9 mouse cellular contexts compared by ENCODE assay signal in the genomic region with DNA sequence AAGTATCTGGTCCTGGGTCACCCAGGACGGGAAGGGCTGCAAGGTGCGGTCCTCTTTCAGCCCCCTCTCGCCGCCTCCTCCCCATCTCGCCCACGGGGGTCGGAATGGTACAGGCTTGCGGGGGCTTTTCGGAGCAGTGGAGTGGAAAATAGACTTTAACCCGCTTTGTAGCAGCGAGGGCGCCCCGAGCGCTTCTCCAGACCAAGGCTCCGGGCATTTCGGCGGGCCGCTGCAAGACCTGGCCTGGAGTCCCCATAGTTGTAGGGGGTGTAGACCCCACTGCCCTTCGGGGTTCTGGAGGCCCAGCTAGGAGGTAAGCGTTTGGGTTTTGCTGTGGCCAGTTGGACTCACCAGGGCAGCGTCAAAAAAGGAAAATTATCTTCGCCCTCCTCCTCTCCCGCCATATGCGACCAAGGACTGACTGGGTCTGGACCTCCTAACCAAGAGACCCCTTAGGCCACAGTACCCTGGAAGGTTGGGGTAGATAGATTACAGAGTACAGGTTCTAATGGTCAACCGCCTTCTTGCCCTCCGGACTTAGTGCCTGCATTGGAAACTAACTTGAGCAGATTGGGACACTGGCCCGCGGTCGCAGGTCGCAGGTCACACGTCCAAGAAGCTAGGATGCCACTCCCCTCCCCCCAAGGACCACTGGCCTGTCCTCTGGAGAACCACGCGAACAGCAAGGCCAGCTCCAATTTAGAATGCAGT. TPM values are rescaled to one million over a fixed set of nuclear protein-coding genes. Genes with fewer than 3 reads are reported as not detected.
DNase-seq lines count a peak whose midpoint lies in the region; ATAC-seq and TF ChIP-seq lines count a peak whose summit lies in the region.
"Had no signal": no experiment of that assay in that cellular context is flagged by ENCODE, and none has a peak within 500 bp of the region (broad histone marks: within the 10 kb centered on the region; RNA-seq: fewer than 3 reads in every experiment).

No protein-coding gene starts in this region.

- WGBS in hindbrain, embryonic 15.5 days = 1% methylated on average over 33 of the region's 33 CpGs
- 1% methylated on average over 33 of the region's 33 CpGs for WGBS in limb, embryonic 14.5 days

- H3K9ac ChIP-seq in ES-Bruce4 (ENCODE audit: low read depth, poor library complexity, severe bottlenecking) = no peak overlapping the region
- no peak overlapping the region for H3K9ac ChIP-seq in ES-E14 (ENCODE audit: insufficient read depth, low read depth, low read length, poor library complexity, severe bottlenecking)
- H3K9ac ChIP-seq in hindbrain, embryonic 15.5 days = no peak overlapping the region
- no peak overlapping the region for H3K9ac ChIP-seq in limb, embryonic 14.5 days (ENCODE audit: low read depth, low read length, severe bottlenecking)

- no peaks in the 10 kb centered on the region for H3K36me3 ChIP-seq in ES-Bruce4 (ENCODE audit: control insufficient read depth, insufficient read depth, low read length, poor library complexity, severe bottlenecking)
- no peaks in the 10 kb centered on the region for H3K36me3 ChIP-seq in ES-E14 (ENCODE audit: control insufficient read depth, insufficient read depth, low read length, poor library complexity, severe bottlenecking)
- H3K36me3 ChIP-seq in hindbrain, embryonic 15.5 days = no peaks in the 10 kb centered on the region
- H3K36me3 ChIP-seq in limb, embryonic 14.5 days (ENCODE audit: control insufficient read depth, insufficient read depth, low read length) = no peaks in the 10 kb centered on the region

- DNase-seq in ES-E14 (ENCODE audit: low read depth, low spot score) = no peak
- DNase-seq in limb, embryonic 14.5 days (ENCODE audit: low spot score) = no peak
- no peak for DNase-seq in frontal cortex, postnatal 10 days (ENCODE audit: low spot score in 2 of 2)
- no peak for DNase-seq in thymus, postnatal 4 days
- DNase-seq: thymus, adult 2 months had no signal

- H3K9me3 ChIP-seq in ES-Bruce4 (replicated peaks; ENCODE audit: control insufficient read depth, insufficient read depth, low read length, poor library complexity, severe bottlenecking) (no peaks in the 10 kb centered on the region), ES-E14 (ENCODE audit: control insufficient read depth, insufficient read depth, low read depth, low read length) (no peaks in the 10 kb centered on the region)
- no peaks in the 10 kb centered on the region for H3K9me3 ChIP-seq in hindbrain, embryonic 15.5 days
- H3K9me3 ChIP-seq in limb, embryonic 14.5 days (ENCODE audit: control insufficient read depth, low read length) = no peaks in the 10 kb centered on the region

- ATAC-seq in hindbrain, embryonic 15.5 days (ENCODE audit: low FRiP score, low read depth) = no peak
- no peak for ATAC-seq in limb, embryonic 14.5 days (ENCODE audit: low FRiP score, low read depth)
- no peak for ATAC-seq in megakaryocyte progenitor cell, adult 5-6 weeks (replicated peaks; ENCODE audit: poor library complexity)

- H3K27me3 ChIP-seq in ES-Bruce4 (ENCODE audit: control insufficient read depth, insufficient read depth, low read length, poor library complexity, severe bottlenecking) = peaks cover 27% of the 10 kb centered on the region
- peaks cover 39% of the 10 kb centered on the region for H3K27me3 ChIP-seq in hindbrain, embryonic 15.5 days
- peaks cover 70% of the 10 kb centered on the region for H3K27me3 ChIP-seq in limb, embryonic 14.5 days (ENCODE audit: control insufficient read depth, insufficient read depth, low read length)

- in situ Hi-C loops in ES-E14 (cut with MboI; ENCODE audit: low sequenced_read_pairs in 2 of 2, unreplicated experiment in 2 of 2) = loop anchor here (25.0 kb wide), 2 partner anchors 599 to 1474 kb away; a partner anchor contains a TSS

- TF ChIP-seq CTCF in ES-Bruce4 (IDR thresholded peaks at IDR 0.05; ENCODE audit: low read depth, low read length) = no peak

- TF ChIP-seq POLR2A in ES-Bruce4 (IDR thresholded peaks at IDR 0.05; ENCODE audit: insufficient read depth, low read length) = no peak
- TF ChIP-seq POLR2A in limb, embryonic 14.5 days (IDR thresholded peaks at IDR 0.05; ENCODE audit: borderline replicate concordance, extremely low read depth, insufficient read depth, insufficient read length) = no peak

- no peaks in the 10 kb centered on the region for H3K4me1 ChIP-seq in ES-Bruce4 (ENCODE audit: control insufficient read depth, insufficient read depth, low read length)
- H3K4me1 ChIP-seq in ES-E14 (ENCODE audit: control insufficient read depth in 2 of 2, insufficient read depth in 2 of 2, low read length in 2 of 2, poor library complexity in 1 of 2) = peaks cover 0 to 2% of the 10 kb centered on the region in 2 experiments; a peak in 1 of 4 replicates
- peaks cover 40% of the 10 kb centered on the region for H3K4me1 ChIP-seq in hindbrain, embryonic 15.5 days (replicated peaks)
- H3K4me1 ChIP-seq in limb, embryonic 14.5 days (ENCODE audit: control insufficient read depth, insufficient read depth, low read length) = peaks cover 20% of the 10 kb centered on the region

- peak overlapping the region; percentile 58 for H3K4me3 ChIP-seq in ES-Bruce4 (ENCODE audit: low read depth, low read length)
- peak overlapping the region; percentile 55 to 62 for H3K4me3 ChIP-seq in ES-E14 (ENCODE audit: insufficient read depth in 1 of 2, low read depth in 1 of 2, low read length in 2 of 2, poor library complexity in 1 of 2, severe bottlenecking in 1 of 2)
- no peak overlapping the region for H3K4me3 ChIP-seq in hindbrain, embryonic 15.5 days
- peak overlapping the region; percentile 22 for H3K4me3 ChIP-seq in limb, embryonic 14.5 days (replicated peaks; ENCODE audit: low read length)
- H3K4me3 ChIP-seq: myocyte had no signal

- H3K27ac ChIP-seq in ES-Bruce4 (ENCODE audit: insufficient read depth, low read length) (no peak overlapping the region), ES-E14 (ENCODE audit: insufficient read depth, low read depth, low read length, poor library complexity, severe bottlenecking) (no peak overlapping the region)
- no peak overlapping the region for H3K27ac ChIP-seq in hindbrain, embryonic 15.5 days (replicated peaks)
- no peak overlapping the region for H3K27ac ChIP-seq in limb, embryonic 14.5 days (replicated peaks; ENCODE audit: low read depth, low read length)

- peak overlapping the region; percentile 26; the same call in 1 of the 2 replicates for H3K4me2 ChIP-seq in hindbrain, embryonic 15.5 days
- H3K4me2 ChIP-seq in limb, embryonic 14.5 days (replicated peaks; ENCODE audit: low read depth, low read length, severe bottlenecking) = peak overlapping the region; percentile 18; the same call in 1 of the 2 replicates

- TF ChIP-seq EP300 in ES-Bruce4 (IDR thresholded peaks at IDR 0.05; ENCODE audit: insufficient read depth, low read depth, low read length) = no peak

TF ChIP-seq in ES-E14, 5 proteins besides CTCF, POLR2A, EP300 and RAD21:
- no peak for TF ChIP-seq MAFK (IDR thresholded peaks at IDR 0.05; ENCODE audit: insufficient read depth, low read depth, low read length)
- TF ChIP-seq ZNF384 (IDR thresholded peaks at IDR 0.05; ENCODE audit: low read depth, low read length) = no peak
- no peak for TF ChIP-seq ZC3H11A (IDR thresholded peaks at IDR 0.05; ENCODE audit: borderline replicate concordance, low read depth, low read length)
- TF ChIP-seq HCFC1 (IDR thresholded peaks at IDR 0.05; ENCODE audit: borderline replicate concordance, insufficient read depth, low read length) = no peak
- no peak for TF ChIP-seq CHD2 (IDR thresholded peaks at IDR 0.05; ENCODE audit: low read depth, low read length)

RNA-seq across cellular contexts. Expression of a gene that starts 1.1 kb away (rescaled TPM):
- polyA plus RNA-seq in ES-Bruce4 (2011; ENCODE audit: insufficient read depth, insufficient read length, low read depth, missing spikeins) = 0.56 and 1.8 TPM in 2 replicates
- total RNA-seq in ES-E14 (2012; rRNA removed) = 0.37 TPM in 1 of 2 replicates, not detected in the other
- 1.9 TPM in 1 of 2 replicates, not detected in the other for polyA plus RNA-seq in hindbrain, embryonic 15.5 days (2015; fragmentation: Nextera tagmentation; extraction: Ambion mirVana)
- 0.15 and 0.63 TPM in 2 replicates for polyA plus RNA-seq in limb, embryonic 14.5 days (2012; rRNA removed)
- polyA plus RNA-seq in limb, embryonic 14.5 days (2014; fragmentation: Nextera tagmentation; extraction: Ambion mirVana) = 0.17 TPM in 1 of 2 replicates, not detected in the other
- not detected in 2 replicates for total RNA-seq in megakaryocyte progenitor cell, adult 5-6 weeks (2015)
- not detected in 2 replicates for total RNA-seq in megakaryocyte progenitor cell, adult 5-6 weeks (2017)
- polyA plus RNA-seq: myocyte had no signal

RNA-seq across cellular contexts. Expression of a gene that starts 48.6 kb away (rescaled TPM):
- 26.0 and 26.9 TPM in 2 replicates for polyA plus RNA-seq in ES-Bruce4 (2011; ENCODE audit: insufficient read depth, insufficient read length, low read depth, missing spikeins)
- 75.3 and 83.0 TPM in 2 replicates for total RNA-seq in ES-E14 (2012; rRNA removed)
- 36.1 and 36.7 TPM in 2 replicates for polyA plus RNA-seq in hindbrain, embryonic 15.5 days (2015; fragmentation: Nextera tagmentation; extraction: Ambion mirVana)
- polyA plus RNA-seq in limb, embryonic 14.5 days (2012; rRNA removed) = 16.8 and 18.4 TPM in 2 replicates
- 58.2 and 59.9 TPM in 2 replicates for polyA plus RNA-seq in limb, embryonic 14.5 days (2014; fragmentation: Nextera tagmentation; extraction: Ambion mirVana)
- total RNA-seq in megakaryocyte progenitor cell, adult 5-6 weeks (2015) = 18.1 and 23.7 TPM in 2 replicates
- 23.6 and 29.4 TPM in 2 replicates for total RNA-seq in megakaryocyte progenitor cell, adult 5-6 weeks (2017)
